Mouse (Mus musculus): ENCODE measurements around the gene Cenpm.

Cenpm gene

DNA sequence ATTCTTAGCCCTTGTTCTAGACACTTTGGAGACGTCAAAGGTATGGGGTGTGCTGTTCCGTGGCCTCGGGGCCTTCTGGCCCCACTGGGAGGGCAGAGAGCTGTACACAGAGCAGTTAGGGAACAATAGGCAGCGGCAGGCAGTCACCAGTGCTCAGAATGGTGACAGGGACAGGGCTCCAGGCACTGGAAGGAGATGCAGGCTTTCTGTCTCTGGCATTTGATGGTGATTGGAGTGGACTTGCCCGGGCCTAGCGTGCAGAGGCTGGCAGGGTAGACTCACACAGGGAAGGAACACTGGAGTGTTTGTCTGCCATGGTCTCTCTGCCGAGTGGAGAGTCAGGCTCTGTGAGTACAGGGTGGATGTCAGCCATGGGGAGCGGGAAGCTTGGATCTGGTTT is 51.9 kb downstream of the Cenpm start:
- DNase-seq (ENCODE audit: low spot score), result no peak

GRCm38 (mm10) chr15:82188481-82189240 is 55.9 kb downstream of the Cenpm start:
- DNase-seq (ENCODE audit: low spot score), result no peak

DNA sequence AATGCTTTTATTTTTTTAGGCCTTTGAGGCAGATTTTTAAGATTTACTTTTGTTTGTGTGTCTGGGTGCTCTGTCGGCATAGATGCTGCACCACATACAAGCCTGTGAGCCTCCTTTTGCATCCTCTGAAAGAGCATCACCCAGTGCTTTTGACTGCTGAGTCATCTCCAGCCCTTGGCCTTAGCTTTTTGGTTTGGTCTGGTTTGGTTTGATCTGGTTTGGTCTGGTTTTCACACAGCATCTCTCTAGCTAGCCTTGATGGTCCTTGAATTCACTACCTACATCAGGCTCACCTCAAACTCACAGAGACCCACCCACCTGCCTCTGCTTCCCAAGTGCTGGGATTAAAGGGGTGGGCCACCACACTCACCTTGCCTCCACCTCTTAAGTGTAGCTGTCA is 56.6 kb downstream of the Cenpm start:
- DNase-seq (ENCODE audit: low spot score), result no peak

DNA sequence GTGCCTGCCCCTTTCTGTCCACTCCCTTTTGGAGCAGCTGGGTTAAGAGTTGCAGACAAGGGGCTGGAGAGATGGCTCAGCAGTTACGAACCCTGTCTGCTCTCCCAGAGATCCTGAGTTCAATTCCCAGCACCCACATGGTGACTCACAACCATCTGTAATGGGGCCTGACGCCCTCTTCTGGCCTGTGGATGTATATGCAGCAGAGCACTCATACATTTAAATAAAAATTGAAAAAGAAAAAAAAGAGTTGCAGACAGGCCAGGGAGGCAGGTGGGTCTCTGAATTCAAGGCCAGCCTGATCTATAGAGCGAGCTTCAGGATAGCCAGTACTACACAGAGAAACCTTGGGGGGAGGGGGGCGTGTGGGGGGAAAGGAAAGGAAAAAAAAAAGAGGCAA is 57.1 kb downstream of the Cenpm start:
- no peak for DNase-seq (ENCODE audit: low spot score)

- no peak for DNase-seq (ENCODE audit: low spot score)
Measured at GRCm38 (mm10) chr15:82186931-82187330, 57.6 kb downstream of the Cenpm start.

DNA sequence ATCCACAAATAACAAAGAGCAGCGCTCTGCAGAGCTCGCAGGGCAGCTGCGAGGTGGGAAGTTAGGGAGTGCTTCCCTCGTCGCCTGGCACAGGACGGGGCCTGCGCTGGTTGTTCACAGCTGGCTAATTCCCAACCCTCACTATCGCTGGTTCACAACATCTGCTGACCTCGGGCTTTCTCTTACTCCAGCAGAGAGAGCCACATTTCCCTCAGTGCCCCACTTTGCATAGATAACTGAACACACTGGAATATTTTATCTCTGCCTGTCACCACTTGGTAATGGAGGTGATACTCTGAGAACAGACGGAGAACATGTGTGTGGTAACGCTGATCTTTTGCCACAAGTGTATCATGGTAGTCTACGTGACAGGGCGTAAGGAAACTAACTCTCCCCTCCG is 58.4 kb downstream of the Cenpm start:
- DNase-seq (ENCODE audit: low spot score), result no peak

- no peak for DNase-seq (ENCODE audit: low spot score)
Measured at GRCm38 (mm10) chr15:82185062-82185783, 59.3 kb downstream of the Cenpm start.

DNA sequence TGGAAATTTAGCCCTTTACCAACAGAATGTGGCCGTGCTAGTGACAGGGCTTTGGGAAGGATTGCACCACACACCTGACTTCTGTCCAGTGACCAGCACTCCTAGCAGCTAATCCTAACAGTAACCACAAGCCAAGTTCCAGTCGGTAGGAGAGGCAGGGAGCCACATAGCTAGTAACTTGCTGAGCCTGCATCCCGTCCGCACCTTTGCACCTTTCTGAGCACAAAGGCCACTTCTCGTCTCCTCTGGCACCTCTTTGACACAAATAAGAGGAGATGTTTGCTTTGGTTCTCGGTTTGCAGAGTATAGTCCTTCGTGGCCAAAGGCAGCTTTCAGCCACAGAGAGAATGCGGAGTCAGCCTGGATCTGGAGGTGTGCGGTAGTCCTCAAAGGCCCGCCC is 59.9 kb downstream of the Cenpm start:
- DNase-seq (ENCODE audit: low spot score), result no peak

DNA sequence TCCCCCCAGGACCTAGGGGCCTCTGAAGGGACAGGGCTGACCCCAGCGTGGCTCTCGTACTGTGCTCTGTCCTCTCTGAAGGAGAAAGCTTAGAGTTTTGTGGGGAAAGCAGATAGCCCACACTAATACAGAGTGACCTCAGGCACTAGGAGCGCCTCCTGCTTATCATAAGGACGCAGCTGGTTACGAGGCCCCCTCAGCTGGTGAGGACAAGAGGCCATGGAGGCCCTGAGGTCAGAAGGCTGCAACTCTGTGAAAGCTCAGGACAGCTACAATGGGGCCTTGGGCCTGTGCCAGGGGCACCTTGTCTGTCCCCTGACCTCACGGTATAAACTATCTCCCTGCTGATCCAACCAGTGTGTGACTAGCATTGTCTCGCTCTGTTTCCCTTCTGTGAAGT is 60.4 kb downstream of the Cenpm start:
- no peak for DNase-seq (ENCODE audit: low spot score)
